Mouse (Mus musculus): ENCODE measurements around the gene Tescl. TPM values are rescaled to one million over a fixed set of nuclear protein-coding genes. Genes with fewer than 3 reads are reported as not detected.

The Tescl gene
- total and polyA plus RNA-seq, 2 experiments from 2014 or later: 0.14 TPM; not detected in 1

- no peak for DNase-seq (ENCODE audit: low spot score)
- H3K4me3 ChIP-seq (ENCODE audit: low read depth, low read length): no peak overlapping the region
- no peak overlapping the region for H3K9ac ChIP-seq (replicated peaks; ENCODE audit: low read depth, low read length)
- H3K27me3 ChIP-seq (ENCODE audit: control insufficient read depth, insufficient read depth, low read length): no peaks in the 10 kb centered on the region
- H3K36me3 ChIP-seq (replicated peaks; ENCODE audit: control insufficient read depth, insufficient read depth, low read length): no peaks in the 10 kb centered on the region
- H3K4me2 ChIP-seq (ENCODE audit: low read depth, low read length): no peak overlapping the region
- no peak for ATAC-seq (ENCODE audit: insufficient read depth, low read depth)
- no peaks in the 10 kb centered on the region for H3K4me1 ChIP-seq (ENCODE audit: control insufficient read depth, insufficient read depth)
- H3K27ac ChIP-seq (ENCODE audit: low read depth): no peak overlapping the region
- WGBS: 68% methylated on average over 15 of the region's 15 CpGs
- no peaks in the 10 kb centered on the region for H3K9me3 ChIP-seq (replicated peaks; ENCODE audit: control insufficient read depth, low read length)
- TF ChIP-seq EP300 (IDR thresholded peaks at IDR 0.05; ENCODE audit: low read depth): no peak
- no peak for TF ChIP-seq CTCF (IDR thresholded peaks at IDR 0.05; ENCODE audit: low read depth)
These were observed 33.2 kb upstream of the Tescl start for GRCm38 (mm10) chr7:24366716-24367632.

GRCm38 (mm10) chr7:24365258-24366014, 31.7 kb upstream of the Tescl start:
- no peak overlapping the region for H3K9ac ChIP-seq (replicated peaks; ENCODE audit: low read depth, low read length)
- H3K27ac ChIP-seq (ENCODE audit: low read depth): no peak overlapping the region
- ATAC-seq (ENCODE audit: insufficient read depth, low read depth) (0 out of 2 replicates have a peak, but pooled peaks have one; percentile 2), DNase-seq (ENCODE audit: low spot score) (no peak)
- 45% methylated on average over 5 of the region's 5 CpGs for WGBS
- H3K4me2 ChIP-seq (ENCODE audit: low read depth, low read length): no peak overlapping the region
- TF ChIP-seq CTCF (IDR thresholded peaks at IDR 0.05; ENCODE audit: low read depth) (no peak), EP300 (IDR thresholded peaks at IDR 0.05; ENCODE audit: low read depth) (no peak)
- H3K4me1 ChIP-seq (ENCODE audit: control insufficient read depth, insufficient read depth): no peaks in the 10 kb centered on the region
- H3K36me3 ChIP-seq (replicated peaks; ENCODE audit: control insufficient read depth, insufficient read depth, low read length): no peaks in the 10 kb centered on the region
- no peaks in the 10 kb centered on the region for H3K27me3 ChIP-seq (ENCODE audit: control insufficient read depth, insufficient read depth, low read length)
- H3K9me3 ChIP-seq (replicated peaks; ENCODE audit: control insufficient read depth, low read length): no peaks in the 10 kb centered on the region
- no peak overlapping the region for H3K4me3 ChIP-seq (ENCODE audit: low read depth, low read length)

- ATAC-seq (ENCODE audit: insufficient read depth, low read depth) (peak; percentile 70; the same call in 1 of the 2 replicates), DNase-seq (ENCODE audit: low spot score) (peak; percentile 48)
- no peak overlapping the region for H3K4me3 ChIP-seq (ENCODE audit: low read depth, low read length)
- H3K4me2 ChIP-seq (ENCODE audit: low read depth, low read length): no peak overlapping the region
- H3K27me3 ChIP-seq (ENCODE audit: control insufficient read depth, insufficient read depth, low read length): no peaks in the 10 kb centered on the region
- no peaks in the 10 kb centered on the region for H3K4me1 ChIP-seq (ENCODE audit: control insufficient read depth, insufficient read depth)
- H3K9me3 ChIP-seq (replicated peaks; ENCODE audit: control insufficient read depth, low read length): no peaks in the 10 kb centered on the region
- TF ChIP-seq CTCF (IDR thresholded peaks at IDR 0.05; ENCODE audit: low read depth) (peak; percentile 84), EP300 (IDR thresholded peaks at IDR 0.05; ENCODE audit: low read depth) (no peak)
- no peaks in the 10 kb centered on the region for H3K36me3 ChIP-seq (replicated peaks; ENCODE audit: control insufficient read depth, insufficient read depth, low read length)
- no peak overlapping the region for H3K27ac ChIP-seq (ENCODE audit: low read depth)
- WGBS: 22% methylated on average over 10 of the region's 10 CpGs
- H3K9ac ChIP-seq (replicated peaks; ENCODE audit: low read depth, low read length): no peak overlapping the region
These were observed 31.1 kb upstream of the Tescl start for GRCm38 (mm10) chr7:24364827-24365226.

- DNase-seq (ENCODE audit: low spot score) (no peak), ATAC-seq (ENCODE audit: insufficient read depth, low read depth) (no peak)
These were observed 29.5 kb upstream of the Tescl start for GRCm38 (mm10) chr7:24363228-24363627.

GRCm38 (mm10) chr7:24361001-24361400, 27.3 kb upstream of the Tescl start:
- 53% methylated on average over 4 of the region's 4 CpGs for WGBS
- Histone ChIP-seq H3K27me3 (ENCODE audit: control insufficient read depth, insufficient read depth, low read length) (no peaks in the 10 kb centered on the region), H3K4me1 (ENCODE audit: control insufficient read depth, insufficient read depth) (no peaks in the 10 kb centered on the region), H3K4me3 (ENCODE audit: low read depth, low read length) (no peak overlapping the region), H3K4me2 (ENCODE audit: low read depth, low read length) (no peak overlapping the region), H3K27ac (ENCODE audit: low read depth) (no peak overlapping the region), H3K36me3 (replicated peaks; ENCODE audit: control insufficient read depth, insufficient read depth, low read length) (no peaks in the 10 kb centered on the region), H3K9ac (replicated peaks; ENCODE audit: low read depth, low read length) (no peak overlapping the region), H3K9me3 (replicated peaks; ENCODE audit: control insufficient read depth, low read length) (no peaks in the 10 kb centered on the region)
- TF ChIP-seq EP300 (IDR thresholded peaks at IDR 0.05; ENCODE audit: low read depth) (no peak), CTCF (IDR thresholded peaks at IDR 0.05; ENCODE audit: low read depth) (no peak)
- ATAC-seq (ENCODE audit: insufficient read depth, low read depth) (no peak), DNase-seq (ENCODE audit: low spot score) (no peak)

More at GRCm38 (mm10) chr7:24363228-24363627, 29.5 kb upstream of the Tescl start:
- Histone ChIP-seq H3K4me2 (ENCODE audit: low read depth, low read length) (no peak overlapping the region), H3K9ac (replicated peaks; ENCODE audit: low read depth, low read length) (no peak overlapping the region), H3K27me3 (ENCODE audit: control insufficient read depth, insufficient read depth, low read length) (no peaks in the 10 kb centered on the region), H3K36me3 (replicated peaks; ENCODE audit: control insufficient read depth, insufficient read depth, low read length) (no peaks in the 10 kb centered on the region), H3K27ac (ENCODE audit: low read depth) (no peak overlapping the region), H3K4me3 (ENCODE audit: low read depth, low read length) (no peak overlapping the region), H3K9me3 (replicated peaks; ENCODE audit: control insufficient read depth, low read length) (no peaks in the 10 kb centered on the region), H3K4me1 (ENCODE audit: control insufficient read depth, insufficient read depth) (no peaks in the 10 kb centered on the region)
- 27% methylated on average over 6 of the region's 7 CpGs for WGBS
- peak; percentile 21; the same call in 1 of the 2 replicates for TF ChIP-seq CTCF (IDR thresholded peaks at IDR 0.05; ENCODE audit: low read depth)
- no peak for TF ChIP-seq EP300 (IDR thresholded peaks at IDR 0.05; ENCODE audit: low read depth)
